Mouse (Mus musculus) CH12.LX (cell line): ENCODE measurements around the gene Clcn6. TPM values are rescaled to one million over a fixed set of nuclear protein-coding genes. Genes with fewer than 3 reads are reported as not detected.

Experiments
- DNase-seq: peaks from one replicate; pipeline ENCODE4 v3.0.0-alpha.2; 2013; ENCODE audit errors: extremely low read depth
- H3K27ac ChIP-seq: 2 replicates; pipeline ENCODE4 v1.5.1; 2012; ENCODE audit warnings: low read depth, mild to moderate bottlenecking, control low read depth, moderate library complexity; ENCODE audit not compliant: insufficient read depth
- H3K27me3 ChIP-seq: replicated peaks from 2 replicates; pipeline ENCODE3; 2012; ENCODE audit warnings: inconsistent platforms
- H3K36me3 ChIP-seq, 2 experiments: replicated peaks in 1 of 2; 2 replicates each; pipeline versions ENCODE3 to v1.6.1; 2012; ENCODE audit warnings: inconsistent platforms in 1 of 2, low read length in 1 of 2, mild to moderate bottlenecking in 1 of 2, mixed read lengths in 1 of 2, moderate library complexity in 1 of 2; ENCODE audit not compliant: control insufficient read depth in 1 of 2, insufficient read depth in 1 of 2
- H3K4me1 ChIP-seq, 2 experiments: 2 replicates each; pipeline ENCODE4 v1.6.1; 2012; ENCODE audit warnings: inconsistent platforms in 1 of 2, moderate library complexity in 1 of 2; ENCODE audit not compliant: insufficient read depth in 2 of 2, control insufficient read depth in 1 of 2
- H3K4me2 ChIP-seq: 2 replicates; pipeline ENCODE4 v1.6.1; 2012; ENCODE audit warnings: low read depth, mild to moderate bottlenecking, control low read depth; ENCODE audit not compliant: poor library complexity, insufficient read depth, severe bottlenecking
- H3K4me3 ChIP-seq, 3 experiments: fragments of 150-350 bp in 1 of 3; sonication (generic) in 1 of 3; replicated peaks in 1 of 3; 2 replicates each; pipeline versions ENCODE3 to v1.5.1; 2011 to 2012; ENCODE audit warnings: low read depth in 2 of 3, low read length in 2 of 3, mild to moderate bottlenecking in 2 of 3, moderate library complexity in 2 of 3, control low read depth in 1 of 3, improper control_type of control experiment in 1 of 3, inconsistent platforms in 1 of 3, mixed read lengths in 1 of 3; ENCODE audit not compliant: poor library complexity in 1 of 3
- H3K79me2 ChIP-seq: replicated peaks from 2 replicates; pipeline ENCODE4 v1.6.1; 2012; ENCODE audit warnings: mild to moderate bottlenecking, moderate library complexity; ENCODE audit not compliant: control insufficient read depth, poor library complexity, insufficient read depth, severe bottlenecking; ENCODE audit errors: extremely low read depth
- H3K9ac ChIP-seq: 2 replicates; pipeline ENCODE4 v1.6.1; 2012; ENCODE audit warnings: low read depth, mild to moderate bottlenecking, control low read depth, moderate library complexity; ENCODE audit not compliant: insufficient read depth
- H3K9me3 ChIP-seq: replicated peaks from 2 replicates; pipeline ENCODE3; 2012; ENCODE audit warnings: low read length, inconsistent platforms, mixed read lengths
- CHD2 ChIP-seq: IDR thresholded peaks from 2 replicates; pipeline ENCODE4 v1.6.1; 2011; ENCODE audit warnings: low read length, improper control_type of control experiment
- CTCF ChIP-seq, 2 experiments: IDR thresholded peaks in 1 of 2; conservative IDR thresholded peaks in 1 of 2; 2 replicates each; pipeline ENCODE4 v1.5.1; 2011 to 2012; ENCODE audit warnings: low read depth in 2 of 2, low read length in 2 of 2, improper control_type of control experiment in 1 of 2, inconsistent platforms in 1 of 2, mild to moderate bottlenecking in 1 of 2, moderate library complexity in 1 of 2
- ELF1 ChIP-seq: IDR thresholded peaks from 2 replicates; pipeline ENCODE4 v1.6.1; 2014; ENCODE audit warnings: low read depth, mild to moderate bottlenecking, inconsistent platforms, low read length, improper control_type of control experiment
- KAT2A ChIP-seq: IDR thresholded peaks from 2 replicates; pipeline ENCODE4 v1.6.1; 2012; ENCODE audit warnings: low read length, improper control_type of control experiment, inconsistent platforms; ENCODE audit not compliant: insufficient replicate concordance
- MAX ChIP-seq: IDR thresholded peaks from 2 replicates; pipeline ENCODE4 v1.6.1; 2011; ENCODE audit warnings: low read length, improper control_type of control experiment
- MXI1 ChIP-seq: IDR thresholded peaks from 2 replicates; pipeline ENCODE4 v1.6.1; 2011; ENCODE audit warnings: mild to moderate bottlenecking, low read depth, low read length, improper control_type of control experiment
- MYC ChIP-seq: IDR thresholded peaks from 2 replicates; pipeline ENCODE4 v1.6.1; 2011; ENCODE audit warnings: low read depth, mild to moderate bottlenecking, improper control_type of control experiment, low read length
- NELFE ChIP-seq: IDR thresholded peaks from 2 replicates; pipeline ENCODE4 v1.6.1; 2011; ENCODE audit warnings: low read depth, low read length, improper control_type of control experiment
- POLR2AphosphoS2 ChIP-seq: IDR thresholded peaks from 2 replicates; pipeline ENCODE4 v1.6.1; 2011; ENCODE audit warnings: low read depth, low read length, improper control_type of control experiment
- RAD21 ChIP-seq: IDR thresholded peaks from 2 replicates; pipeline ENCODE4 v1.6.1; 2011; ENCODE audit warnings: low read depth, mild to moderate bottlenecking, low read length, improper control_type of control experiment, moderate library complexity
- RCOR1 ChIP-seq: conservative IDR thresholded peaks from 2 replicates; pipeline ENCODE4 v1.6.1; 2012; ENCODE audit warnings: low read depth, mild to moderate bottlenecking, inconsistent platforms, low read length, improper control_type of control experiment
- SIN3A ChIP-seq: IDR thresholded peaks from 2 replicates; pipeline ENCODE4 v1.6.1; 2012; ENCODE audit warnings: low read length, improper control_type of control experiment, inconsistent platforms
- SMC3 ChIP-seq: IDR thresholded peaks from 2 replicates; pipeline ENCODE4 v1.6.1; 2011; ENCODE audit warnings: low read depth, low read length, improper control_type of control experiment
- TBP ChIP-seq: conservative IDR thresholded peaks from 2 replicates; pipeline ENCODE4 v1.6.1; 2011; ENCODE audit warnings: low read depth, low read length, improper control_type of control experiment
- UBTF ChIP-seq: IDR thresholded peaks from 2 replicates; pipeline ENCODE4 v1.6.1; 2012; ENCODE audit warnings: low read depth, mild to moderate bottlenecking, inconsistent platforms, low read length, improper control_type of control experiment, moderate library complexity
- USF1 ChIP-seq: IDR thresholded peaks from 2 replicates; pipeline ENCODE4 v1.6.1; 2014; ENCODE audit warnings: low read depth, mild to moderate bottlenecking, inconsistent platforms, low read length, improper control_type of control experiment
- ZKSCAN1 ChIP-seq: IDR thresholded peaks from 2 replicates; pipeline ENCODE4 v1.6.1; 2012; ENCODE audit warnings: low read depth, inconsistent platforms, low read length, improper control_type of control experiment, borderline replicate concordance
- ZMIZ1 ChIP-seq: IDR thresholded peaks from 2 replicates; pipeline ENCODE4 v1.6.1; 2012; ENCODE audit warnings: low read depth, mild to moderate bottlenecking, inconsistent platforms, low read length, improper control_type of control experiment
- dilution Hi-C: fragments of 300-500 bp; cut with MboI; formaldehyde crosslinking; loops from 2 replicates; pipeline ENCODE4 v1.14.3; 2020; ENCODE audit warnings: low sequenced_read_pairs; ENCODE audit not compliant: extremely low pct_unique_long_range_greater_than_20kb, extremely low pct_ligation_motif_present
- in situ Hi-C: fragments of 300-500 bp; cut with MboI; formaldehyde crosslinking; loops from 3 replicates; pipeline ENCODE4 v1.14.3; 2019; ENCODE audit warnings: low sequenced_read_pairs, low pct_ligation_motif_present, low pct_unique_long_range_greater_than_20kb, mixed read lengths
- polyA plus RNA-seq: library from polyadenylated mRNA; unstranded; fragments of >175 nt; gene quantifications from 2 replicates; pipeline ENCODE4 v1.2.1, GENCODE M21; 2012; ENCODE audit warnings: low read depth; ENCODE audit not compliant: insufficient read length
- total RNA-seq, 2 experiments: library from RNA; depleted of rRNA; stranded (reverse); fragments of 300-350 nt in 1 of 2; fragments of >200 nt in 1 of 2; gene quantifications; 2 replicates each; pipeline ENCODE4 v1.2.3; 2012 to 2014

Clcn6 gene
- total and polyA plus RNA-seq, 3 experiments: 4.8 to 10.6 (median 5.7) TPM

- Histone ChIP-seq H3K79me2 (no peaks in the 10 kb centered on the region), H3K4me1 (no peaks in the 10 kb centered on the region), H3K27me3 (no peaks in the 10 kb centered on the region), H3K4me2 (no peak overlapping the region), H3K27ac (no peak overlapping the region), H3K4me3 (no peak overlapping the region), H3K36me3 (peaks cover 93 to 100% of the 10 kb centered on the region in 2 experiments), H3K9me3 (no peaks in the 10 kb centered on the region), H3K9ac (no peak overlapping the region)
- in situ Hi-C loops (no loop called here), dilution Hi-C loops (no loop called here)
- no peak for DNase-seq
- TF ChIP-seq SIN3A (no peak), UBTF (no peak), RAD21 (no peak)
Measured at GRCm38 (mm10) chr4:148009641-148010040, 29.0 kb downstream of the Clcn6 start.

- dilution Hi-C loops: no loop called here
- Histone ChIP-seq H3K4me2 (no peak overlapping the region), H3K79me2 (no peaks in the 10 kb centered on the region), H3K9me3 (no peaks in the 10 kb centered on the region), H3K4me1 (no peaks in the 10 kb centered on the region), H3K27me3 (no peaks in the 10 kb centered on the region), H3K4me3 (no peak overlapping the region), H3K36me3 (peaks cover 85 to 100% of the 10 kb centered on the region in 2 experiments)
- DNase-seq: no peak
- in situ Hi-C loops: no loop called here
- 0 out of 2 replicates have a peak, but pooled peaks have one; percentile 17 for TF ChIP-seq NELFE
- TF ChIP-seq RAD21: peak; percentile 60
- no peak for TF ChIP-seq USF1
- TF ChIP-seq CTCF (conservative IDR thresholded peaks at IDR 0.05 in 1 of 2, IDR thresholded peaks at IDR 0.05 in 1 of 2; ENCODE audit: low read depth in 2 of 2, low read length in 2 of 2): peak in 1 of 2 experiments; percentile 70; a peak in 2 of 4 replicates
- TF ChIP-seq SMC3: peak; percentile 71
- TF ChIP-seq MYC: no peak
- TF ChIP-seq, all 38 proteins: peak for 4
- H3K9ac ChIP-seq: no peak overlapping the region
- no peak overlapping the region for H3K27ac ChIP-seq
Measured at GRCm38 (mm10) chr4:148008412-148008811, 30.2 kb downstream of the Clcn6 start.

- no peak overlapping the region for H3K4me3 ChIP-seq
- dilution Hi-C loops (no loop called here), in situ Hi-C loops (loop anchor here (5.0 kb wide), 1 partner anchor 42 kb away; no protein-coding TSS in a partner anchor)
- no peak overlapping the region for H3K9ac ChIP-seq
- peaks cover 48 to 84% of the 10 kb centered on the region in 2 experiments for H3K36me3 ChIP-seq
- H3K27me3 ChIP-seq: no peaks in the 10 kb centered on the region
- no peaks in the 10 kb centered on the region for H3K9me3 ChIP-seq
- H3K4me2 ChIP-seq: no peak overlapping the region
- H3K4me1 ChIP-seq: no peaks in the 10 kb centered on the region
- TF ChIP-seq TBP (no peak), ZKSCAN1 (no peak), ZMIZ1 (no peak), POLR2AphosphoS2 (no peak), SIN3A (no peak), ELF1 (no peak), NELFE (no peak), CHD2 (no peak), MYC (no peak), KAT2A (no peak), MAX (no peak), MXI1 (no peak), CTCF (conservative IDR thresholded peaks at IDR 0.05 in 1 of 2, IDR thresholded peaks at IDR 0.05 in 1 of 2; ENCODE audit: low read depth in 2 of 2, low read length in 2 of 2) (no peak), SMC3 (no peak), RCOR1 (no peak)
- H3K27ac ChIP-seq: no peak overlapping the region
- H3K79me2 ChIP-seq: no peaks in the 10 kb centered on the region
- DNase-seq: no peak
Measured at GRCm38 (mm10) chr4:148004361-148004760, 34.3 kb downstream of the Clcn6 start.
